Comparison of ENCODE assay signal across 8 mouse cellular contexts in the genomic region with DNA sequence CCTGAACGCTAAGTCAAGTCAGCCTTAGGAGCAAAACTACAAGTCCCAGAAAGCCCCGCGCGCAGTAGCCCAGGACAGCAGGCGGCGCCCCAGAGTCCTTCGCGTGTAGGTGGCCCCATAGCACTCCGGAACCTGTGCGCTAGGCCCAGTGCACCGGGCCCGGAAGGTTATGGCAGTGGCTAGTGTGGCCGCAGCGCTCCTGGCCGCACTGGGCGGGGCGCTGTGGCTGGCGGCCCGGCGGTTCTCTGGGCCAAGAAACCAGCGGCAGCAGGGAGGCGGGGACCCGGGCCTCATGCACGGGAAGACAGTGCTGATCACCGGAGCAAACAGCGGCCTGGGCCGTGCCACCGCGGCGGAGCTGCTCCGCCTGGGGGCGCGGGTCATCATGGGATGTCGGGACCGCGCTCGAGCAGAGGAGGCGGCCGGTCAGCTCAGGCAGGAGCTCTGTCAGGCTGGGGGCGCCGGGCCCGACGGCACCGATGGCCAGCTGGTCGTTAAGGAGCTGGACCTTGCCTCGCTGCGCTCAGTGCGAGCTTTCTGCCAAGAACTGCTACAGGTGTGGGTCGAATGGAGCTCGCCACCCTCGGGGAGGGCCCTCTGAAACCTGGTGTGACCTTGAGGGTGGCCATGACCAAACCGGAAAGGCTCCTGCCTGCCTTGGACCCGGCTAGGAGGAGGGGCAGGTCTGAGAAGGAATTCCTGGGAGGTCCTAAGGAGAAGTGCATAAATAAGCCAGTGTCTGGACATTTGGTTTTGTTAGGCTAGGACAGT. TPM values are rescaled to one million over a fixed set of nuclear protein-coding genes. Genes with fewer than 3 reads are reported as not detected.
A peak's percentile ranks its signal among the peaks of the same experiment; 100 is the strongest.
DNase-seq lines count a peak whose midpoint lies in the region; ATAC-seq and TF ChIP-seq lines count a peak whose summit lies in the region.

A gene (plus strand): TSS at position 102 of the 771 bp plus-strand sequence.

- H3K4me1 ChIP-seq in forebrain, embryonic 10.5 days = peaks cover 13% of the 10 kb centered on the region
- peaks cover 9% of the 10 kb centered on the region for H3K4me1 ChIP-seq in heart, embryonic 15.5 days (replicated peaks)
- H3K4me1 ChIP-seq in liver, embryonic 14.5 days (replicated peaks; ENCODE audit: control insufficient read depth in 2 of 2, insufficient read depth in 2 of 2, low read length in 1 of 2) = peaks cover 3 to 4% of the 10 kb centered on the region in 2 experiments; a peak in 3 of 4 replicates
- H3K4me1 ChIP-seq in neural tube, embryonic 11.5 days (ENCODE audit: control insufficient read depth, insufficient read depth, low read length) = no peaks in the 10 kb centered on the region; the same call in 1 of the 2 replicates
- no peaks in the 10 kb centered on the region for H3K4me1 ChIP-seq in stomach, postnatal 0 days (replicated peaks; ENCODE audit: control insufficient read depth, insufficient read depth)

- no peaks in the 10 kb centered on the region for H3K9me3 ChIP-seq in forebrain, embryonic 10.5 days
- no peaks in the 10 kb centered on the region for H3K9me3 ChIP-seq in heart, embryonic 15.5 days (replicated peaks)
- no peaks in the 10 kb centered on the region for H3K9me3 ChIP-seq in liver, embryonic 14.5 days (ENCODE audit: control insufficient read depth, low read length)
- no peaks in the 10 kb centered on the region for H3K9me3 ChIP-seq in neural tube, embryonic 11.5 days (ENCODE audit: control insufficient read depth, low read length)
- H3K9me3 ChIP-seq in stomach, postnatal 0 days (ENCODE audit: control insufficient read depth, low read length) = no peaks in the 10 kb centered on the region

- peaks cover 7% of the 10 kb centered on the region for H3K36me3 ChIP-seq in forebrain, embryonic 10.5 days (replicated peaks)
- peaks cover 11% of the 10 kb centered on the region; the same call in 1 of the 2 replicates for H3K36me3 ChIP-seq in heart, embryonic 15.5 days
- no peaks in the 10 kb centered on the region for H3K36me3 ChIP-seq in liver, embryonic 14.5 days (replicated peaks; ENCODE audit: control insufficient read depth, insufficient read depth, low read depth)
- H3K36me3 ChIP-seq in neural tube, embryonic 11.5 days (ENCODE audit: control insufficient read depth, insufficient read depth, low read length) = no peaks in the 10 kb centered on the region
- no peaks in the 10 kb centered on the region for H3K36me3 ChIP-seq in stomach, postnatal 0 days (ENCODE audit: control insufficient read depth, insufficient read depth, low read length)

- TF ChIP-seq EP300 in liver, embryonic 14.5 days (IDR thresholded peaks at IDR 0.05; ENCODE audit: low read depth) = no peak; the same call in 1 of the 2 replicates
- peak; percentile 33 for TF ChIP-seq EP300 in stomach, postnatal 0 days (optimal IDR thresholded peaks at IDR 0.05)

- WGBS in forebrain, embryonic 10.5 days = 0% methylated on average over 53 of the region's 53 CpGs
- under 1% methylated on average over 53 of the region's 53 CpGs for WGBS in heart, embryonic 15.5 days
- under 1% methylated on average over 53 of the region's 53 CpGs for WGBS in liver, embryonic 14.5 days (ENCODE audit: insufficient replicate concordance)
- WGBS in neural tube, embryonic 11.5 days = under 1% methylated on average over 51 of the region's 53 CpGs
- WGBS in stomach, postnatal 0 days = under 1% methylated on average over 50 of the region's 53 CpGs

- H3K9ac ChIP-seq in heart, embryonic 15.5 days = peak within 1 kb of the TSS; percentile 96
- H3K9ac ChIP-seq in liver, embryonic 14.5 days (replicated peaks) = peak within 1 kb of the TSS; percentile 93
- peak within 1 kb of the TSS; percentile 86 for H3K9ac ChIP-seq in neural tube, embryonic 11.5 days (ENCODE audit: low read length)
- peak within 1 kb of the TSS; percentile 98 for H3K9ac ChIP-seq in stomach, postnatal 0 days (ENCODE audit: low read length)

- peak within 1 kb of the TSS; percentile 60 for H3K4me2 ChIP-seq in heart, embryonic 15.5 days
- peak within 1 kb of the TSS; percentile 77 for H3K4me2 ChIP-seq in liver, embryonic 14.5 days (ENCODE audit: low read depth)
- H3K4me2 ChIP-seq in neural tube, embryonic 11.5 days (ENCODE audit: low read depth) = peak within 1 kb of the TSS; percentile 62
- H3K4me2 ChIP-seq in stomach, postnatal 0 days (replicated peaks; ENCODE audit: low read depth) = peak within 1 kb of the TSS; percentile 72

- TF ChIP-seq CTCF in liver, embryonic 14.5 days (IDR thresholded peaks at IDR 0.05; ENCODE audit: low read depth) = peak; percentile 80
- peak; percentile 80 for TF ChIP-seq CTCF in stomach, postnatal 0 days (IDR thresholded peaks at IDR 0.05; ENCODE audit: low read depth)

- peak; percentile 98 for ATAC-seq in CD4-positive, CD25-positive, alpha-beta regulatory T cell, adult 4 months
- peak; percentile 97 for ATAC-seq in heart, embryonic 15.5 days (replicated peaks; ENCODE audit: insufficient number of reproducible peaks, insufficient read depth, low FRiP score, low read depth)
- ATAC-seq in liver, embryonic 14.5 days (ENCODE audit: insufficient read depth) = peak; percentile 98
- ATAC-seq in neural tube, embryonic 11.5 days (ENCODE audit: insufficient read depth, low FRiP score, low TSS enrichment) = peak; percentile 99
- ATAC-seq in stomach, postnatal 0 days (ENCODE audit: low FRiP score, low TSS enrichment) = peak; percentile 99

- peak within 1 kb of the TSS; percentile 74 for H3K4me3 ChIP-seq in forebrain, embryonic 10.5 days
- H3K4me3 ChIP-seq in heart, embryonic 15.5 days = peak within 1 kb of the TSS; percentile 77
- H3K4me3 ChIP-seq in liver, embryonic 14.5 days (ENCODE audit: insufficient read depth in 1 of 2, low read depth in 2 of 2, low read length in 2 of 2) = peak within 1 kb of the TSS; percentile 74 to 89
- peak within 1 kb of the TSS; percentile 55 for H3K4me3 ChIP-seq in neural tube, embryonic 11.5 days (ENCODE audit: low read depth, low read length)
- H3K4me3 ChIP-seq in stomach, postnatal 0 days (ENCODE audit: low read depth, low read length) = peak within 1 kb of the TSS; percentile 82

- peak within 1 kb of the TSS; percentile 98 for H3K27ac ChIP-seq in forebrain, embryonic 10.5 days
- peak within 1 kb of the TSS; percentile 97 for H3K27ac ChIP-seq in heart, embryonic 15.5 days
- H3K27ac ChIP-seq in liver, embryonic 14.5 days = peak within 1 kb of the TSS; percentile 62
- H3K27ac ChIP-seq in neural tube, embryonic 11.5 days (ENCODE audit: low read depth, low read length) = peak within 1 kb of the TSS; percentile 84
- H3K27ac ChIP-seq in stomach, postnatal 0 days (replicated peaks) = peak within 1 kb of the TSS; percentile 97

- no peaks in the 10 kb centered on the region for H3K27me3 ChIP-seq in forebrain, embryonic 10.5 days (ENCODE audit: poor library complexity, severe bottlenecking)
- no peaks in the 10 kb centered on the region for H3K27me3 ChIP-seq in heart, embryonic 15.5 days
- no peaks in the 10 kb centered on the region for H3K27me3 ChIP-seq in liver, embryonic 14.5 days (ENCODE audit: control insufficient read depth, insufficient read depth, low read length)
- no peaks in the 10 kb centered on the region for H3K27me3 ChIP-seq in neural tube, embryonic 11.5 days (ENCODE audit: control insufficient read depth, insufficient read depth, low read length)
- no peaks in the 10 kb centered on the region for H3K27me3 ChIP-seq in stomach, postnatal 0 days (ENCODE audit: control insufficient read depth, insufficient read depth, low read length)

- DNase-seq in c-Kit-positive CD71-negative TER-119-negative erythroid progenitor cells, embryonic 14.5 days (ENCODE audit: low read depth) = peak; percentile 83
- peak; percentile 91 for DNase-seq in forebrain, embryonic 10.5 days (ENCODE audit: extremely low spot score, low spot score)
- peak; percentile 98 to 99 for DNase-seq in kidney, postnatal 25 days
- DNase-seq in liver, embryonic 14.5 days (ENCODE audit: low read depth in 3 of 3, low spot score in 3 of 3) = peak; percentile 78
- peak; percentile 93 for DNase-seq in neural tube, embryonic 11.5 days (ENCODE audit: low spot score)
- DNase-seq in stomach, postnatal 0 days (ENCODE audit: low spot score) = peak; percentile 97

RNA-seq across cellular contexts. Expression of the gene that starts here (rescaled TPM):
- 10 to 100 TPM; 10.4 to 10.5 TPM for polyA plus RNA-seq in CD4-positive, CD25-positive, alpha-beta regulatory T cell, adult 4 months (2017; shearing (Covaris generic))
- 17.7 TPM in 2 replicates for polyA plus RNA-seq in forebrain, embryonic 10.5 days (2016; fragmentation: Nextera tagmentation; extraction: Ambion mirVana)
- polyA plus RNA-seq in heart, embryonic 15.5 days (2015; fragmentation: Nextera tagmentation; extraction: Ambion mirVana) = 61.6 and 65.1 TPM in 2 replicates
- 4.5 and 6.4 TPM in 2 replicates for polyA plus RNA-seq in liver, embryonic 14.5 days (2012; rRNA removed)
- polyA plus RNA-seq in liver, embryonic 14.5 days (2014; fragmentation: Nextera tagmentation; extraction: Ambion mirVana) = 13.6 and 14.3 TPM in 2 replicates
- polyA plus RNA-seq in neural tube, embryonic 11.5 days (2014; fragmentation: Nextera tagmentation; extraction: Ambion mirVana) = 24.2 and 26.9 TPM in 2 replicates
- polyA plus RNA-seq in stomach, postnatal 0 days (2015; fragmentation: Nextera tagmentation; extraction: Ambion mirVana) = 41.3 and 45.1 TPM in 2 replicates

Comparison
In these comparisons a context has a peak if more than half of its experiments do, and no peak if none do; other contexts are left out.
1. Peak in every context shown above with its lines: DNase-seq, ATAC-seq, H3K4me3 ChIP-seq and H3K27ac ChIP-seq.